Comparison of ENCODE assay signal across 34 mouse cellular contexts in genomic region chr1:43078124-43078523, GRCm38 (mm10).
"Had no signal": no experiment of that assay in that cellular context is flagged by ENCODE, and none has a peak within 500 bp of the region (broad histone marks: within the 10 kb centered on the region; RNA-seq: fewer than 3 reads in every experiment).

No protein-coding gene starts in this region.

- DNase-seq: heart, postnatal 10 days; heart, postnatal 14 days; heart, postnatal 36 days; heart, postnatal 4 days; kidney, adult 11 months; kidney, adult 18-20 months; kidney, adult 2 months; kidney, adult 8-10 months; kidney, adult 9 months; kidney, postnatal 10 days; kidney, postnatal 14 days; kidney, postnatal 25 days; kidney, postnatal 36 days; kidney, postnatal 4 days; layer of hippocampus, adult 9-11 months; layer of hippocampus, postnatal 36 days had no signal

- H3K9ac ChIP-seq: heart, embryonic 12.5 days; heart, embryonic 13.5 days; heart, embryonic 15.5 days; hindbrain, embryonic 12.5 days; hindbrain, embryonic 13.5 days; hindbrain, embryonic 14.5 days; hindbrain, embryonic 15.5 days; kidney, embryonic 15.5 days had no signal

- H3K27ac ChIP-seq: heart, embryonic 13.5 days; heart, embryonic 15.5 days; hindbrain, embryonic 10.5 days; hindbrain, embryonic 12.5 days; hindbrain, embryonic 13.5 days; hindbrain, embryonic 14.5 days; hindbrain, embryonic 15.5 days; hindbrain, postnatal 0 days; kidney, embryonic 15.5 days; kidney, postnatal 0 days; layer of hippocampus, adult 2 months; left cerebral cortex, adult 2 months had no signal

- H3K27me3 ChIP-seq: heart, embryonic 12.5 days; heart, embryonic 13.5 days; heart, embryonic 15.5 days; hindbrain, embryonic 12.5 days; hindbrain, embryonic 13.5 days; hindbrain, embryonic 15.5 days; kidney, embryonic 15.5 days had no signal

- H3K4me3 ChIP-seq: heart, embryonic 12.5 days; heart, embryonic 13.5 days; heart, embryonic 15.5 days; hindbrain, embryonic 10.5 days; hindbrain, embryonic 12.5 days; hindbrain, embryonic 13.5 days; hindbrain, embryonic 15.5 days; kidney, embryonic 15.5 days; layer of hippocampus, adult 2 months; left cerebral cortex, adult 2 months had no signal

- H3K4me1 ChIP-seq: heart, embryonic 12.5 days; heart, embryonic 13.5 days; heart, embryonic 15.5 days; hindbrain, embryonic 10.5 days; hindbrain, embryonic 12.5 days; hindbrain, embryonic 13.5 days; hindbrain, embryonic 15.5 days; kidney, embryonic 15.5 days had no signal

- H3K4me2 ChIP-seq: heart, embryonic 11.5 days; heart, embryonic 12.5 days; heart, embryonic 13.5 days; heart, embryonic 15.5 days; hindbrain, embryonic 12.5 days; hindbrain, embryonic 13.5 days; hindbrain, embryonic 14.5 days; hindbrain, embryonic 15.5 days; kidney, embryonic 15.5 days had no signal

- ATAC-seq: hindbrain, embryonic 16.5 days; hindbrain, postnatal 0 days; inflammation-experienced regulatory T-cells, adult 6 months; intestine, embryonic 16.5 days; intestine, postnatal 0 days had no signal

- H3K9me3 ChIP-seq: heart, embryonic 12.5 days; heart, embryonic 13.5 days; heart, embryonic 15.5 days; hindbrain, embryonic 10.5 days; hindbrain, embryonic 12.5 days; hindbrain, embryonic 13.5 days; hindbrain, embryonic 15.5 days; kidney, embryonic 15.5 days had no signal
